Mouse (Mus musculus) kidney, postnatal 36 days (tissue): ENCODE measurements around the gene H2al2a.
"Not testable (repeated sequence)": the region's sequence is repeated elsewhere in the genome, so short reads cannot be mapped to it uniquely, and the experiment has no call there.

Source experiments
- DNase-seq, 2 experiments: peaks; one replicate each; pipeline ENCODE4 v3.0.0; 2021 to 2022; ENCODE audit warnings: mixed read lengths in 2 of 2

H2al2a gene

GRCm38 (mm10) chr2:18027448-18028139, 30.8 kb upstream of the H2al2a start:
- DNase-seq, result peak; percentile 96 to 97

DNA sequence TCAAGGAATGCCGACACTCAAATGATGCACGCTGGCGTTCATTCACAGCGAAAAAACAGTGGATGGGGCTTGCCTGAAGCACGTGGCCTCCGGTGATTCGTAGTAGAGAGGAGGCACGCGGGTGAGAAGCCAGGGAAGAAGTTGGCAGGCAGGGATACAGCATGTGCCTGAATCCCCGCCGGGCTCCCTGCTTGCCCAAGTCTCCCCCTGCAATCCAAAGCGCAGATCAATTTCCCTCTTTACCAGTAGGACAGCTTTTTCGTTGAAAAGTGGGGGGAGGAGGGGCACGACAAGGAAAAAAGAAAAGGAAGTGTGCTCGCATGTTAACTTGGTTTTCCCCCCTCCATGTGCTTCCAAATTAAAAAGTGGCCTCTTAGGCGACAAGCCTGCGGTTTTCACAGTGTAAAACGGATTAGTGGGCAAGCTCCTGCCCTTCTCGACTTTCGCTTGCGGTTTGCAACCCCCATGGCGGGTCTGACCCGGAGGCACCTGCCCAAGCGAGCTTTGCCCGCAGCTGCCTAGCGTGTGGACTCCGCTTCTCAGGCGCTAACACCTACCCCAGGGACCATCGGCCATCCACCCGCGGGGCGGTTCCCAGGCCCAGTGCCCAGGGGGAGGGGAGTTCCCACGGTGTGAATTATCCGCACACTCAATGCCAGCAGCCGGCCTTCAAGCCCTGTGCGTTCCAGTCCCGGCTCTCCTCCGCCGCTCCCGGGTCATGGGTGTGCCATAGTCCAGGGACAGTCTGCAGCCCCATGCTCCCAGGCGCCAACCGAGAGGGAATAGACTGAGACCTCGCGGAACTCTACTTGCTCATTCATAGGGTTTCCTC, 29.6 kb upstream of the H2al2a start:
- DNase-seq, result peak; percentile 85 to 89

GRCm38 (mm10) chr2:18025781-18026115, 29.0 kb upstream of the H2al2a start:
- DNase-seq, result no peak

DNA sequence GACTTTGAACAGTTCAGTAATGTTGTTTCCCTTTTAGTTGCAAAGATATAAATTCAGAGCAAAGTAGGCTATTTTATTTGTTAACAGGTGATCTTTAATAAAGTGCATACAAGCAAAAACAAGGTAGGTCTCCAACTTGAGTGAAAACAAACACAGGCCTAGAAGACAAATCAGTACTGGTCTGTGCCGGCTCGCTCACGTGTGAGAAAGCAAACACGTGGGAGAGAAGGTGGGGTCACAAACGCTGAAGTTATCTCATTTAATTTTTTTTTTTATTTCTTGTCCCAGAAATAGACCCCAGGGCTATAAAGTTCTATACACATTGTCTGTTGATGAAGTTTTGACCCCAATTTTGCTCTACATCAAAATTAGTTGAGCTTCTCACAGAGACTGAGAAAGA, 28.4 kb upstream of the H2al2a start:
- DNase-seq, result no peak

DNA sequence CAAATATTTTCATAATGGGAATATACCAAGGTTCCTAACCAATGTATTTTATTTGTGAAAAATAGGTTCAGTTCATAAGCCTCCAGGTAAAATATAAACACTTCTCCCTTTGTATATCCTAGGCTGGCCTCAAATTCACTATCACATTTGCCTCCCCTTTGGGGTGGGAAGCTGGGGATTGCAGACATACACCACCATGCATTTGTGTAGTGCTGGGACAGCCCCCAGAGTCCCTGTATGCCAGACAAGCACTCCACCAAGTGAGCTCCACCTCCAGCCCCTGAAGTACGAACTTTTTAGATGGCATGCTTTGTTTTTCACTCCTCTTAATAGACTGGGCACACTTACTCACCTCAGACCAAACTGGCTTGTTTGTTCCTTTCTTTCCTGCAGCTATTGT, 26.1 kb upstream of the H2al2a start:
- no peak for DNase-seq

- no peak for DNase-seq
These were observed 22.4 kb upstream of the H2al2a start for GRCm38 (mm10) chr2:18019122-18019521.

- no peak for DNase-seq
These were observed 20.6 kb upstream of the H2al2a start for GRCm38 (mm10) chr2:18017321-18017720.

GRCm38 (mm10) chr2:18016639-18017038, 19.9 kb upstream of the H2al2a start:
- no peak for DNase-seq

DNA sequence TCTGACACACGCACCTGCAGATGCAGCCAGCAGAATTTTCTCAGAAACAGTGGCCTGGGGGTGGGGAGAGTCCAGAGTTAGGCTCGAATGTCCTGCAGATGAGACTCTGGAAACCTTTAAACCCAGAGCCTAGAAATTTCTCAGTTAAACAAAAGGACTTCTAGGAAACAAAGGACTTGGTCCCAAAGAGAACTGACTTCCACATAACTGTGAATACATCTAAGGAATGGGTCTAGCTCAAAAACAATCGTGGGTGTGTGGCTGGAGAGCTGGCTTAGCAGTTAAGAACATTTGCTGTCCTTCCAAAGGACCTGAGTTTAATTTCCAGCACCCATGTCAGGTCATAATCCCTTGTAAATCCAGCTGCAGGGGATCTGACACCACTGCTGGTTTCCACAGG, 18.8 kb upstream of the H2al2a start:
- no peak for DNase-seq

DNA sequence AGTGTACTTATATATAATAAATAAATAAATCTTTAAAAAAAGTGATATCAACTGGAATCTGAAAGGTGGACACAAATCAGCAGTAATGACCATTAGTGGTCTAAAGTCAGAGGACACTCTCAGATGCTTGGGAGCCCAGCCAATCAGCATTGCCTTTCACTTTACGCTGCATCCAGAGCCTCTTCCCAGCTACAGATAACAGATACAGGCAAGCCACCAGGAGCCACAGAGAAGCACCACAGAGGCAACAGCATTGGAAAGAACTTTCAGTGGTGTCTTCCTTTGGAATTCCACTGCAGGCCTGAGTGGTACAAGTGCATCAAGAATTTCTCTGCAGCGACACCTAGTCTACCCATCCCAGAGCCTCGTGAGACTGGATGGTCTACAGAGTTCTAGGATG, 16.1 kb upstream of the H2al2a start:
- DNase-seq, result no peak

DNA sequence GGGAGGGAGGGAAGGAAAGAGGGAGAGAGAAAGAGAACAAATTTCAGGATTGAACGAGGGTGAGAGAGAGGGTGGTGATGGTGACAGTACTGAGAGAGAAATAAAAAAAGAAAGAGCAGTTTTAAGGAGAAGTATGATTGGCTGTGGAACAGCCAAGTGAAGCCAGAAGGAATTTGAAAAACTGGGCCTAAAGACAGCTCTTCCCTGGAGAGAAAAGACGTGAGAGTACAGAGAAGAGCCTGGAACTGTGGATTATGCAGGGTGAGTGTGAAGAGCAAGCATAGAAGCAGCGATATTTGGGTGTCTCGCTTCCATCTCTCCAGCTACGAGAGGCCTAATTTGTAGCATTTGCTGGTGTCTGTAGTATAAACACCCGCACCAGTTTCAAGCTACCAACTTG, 14.5 kb upstream of the H2al2a start:
- no peak for DNase-seq

GRCm38 (mm10) chr2:18005137-18005536, 8.4 kb upstream of the H2al2a start:
- DNase-seq, result no peak

DNA sequence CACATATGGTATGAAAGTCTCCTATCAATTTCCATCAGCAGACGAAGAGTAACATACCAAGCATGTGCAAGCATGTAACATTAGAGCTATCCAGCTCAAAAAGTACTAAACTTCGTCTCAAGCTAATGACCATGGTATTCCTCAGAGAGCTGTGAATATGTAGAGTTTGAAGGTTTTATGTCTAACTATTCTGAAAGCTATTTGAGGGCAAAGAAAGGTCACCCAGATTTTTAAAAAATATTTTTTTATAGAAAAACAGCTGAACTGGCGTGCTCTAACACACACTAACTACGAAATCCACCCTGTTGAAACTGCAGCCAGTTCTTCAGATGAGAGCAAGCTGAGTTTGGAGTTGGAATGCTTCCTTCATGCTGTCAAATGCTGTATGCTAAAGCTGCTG, 7.5 kb upstream of the H2al2a start:
- peak in 1 of 2 experiments; percentile 7 for DNase-seq

DNA sequence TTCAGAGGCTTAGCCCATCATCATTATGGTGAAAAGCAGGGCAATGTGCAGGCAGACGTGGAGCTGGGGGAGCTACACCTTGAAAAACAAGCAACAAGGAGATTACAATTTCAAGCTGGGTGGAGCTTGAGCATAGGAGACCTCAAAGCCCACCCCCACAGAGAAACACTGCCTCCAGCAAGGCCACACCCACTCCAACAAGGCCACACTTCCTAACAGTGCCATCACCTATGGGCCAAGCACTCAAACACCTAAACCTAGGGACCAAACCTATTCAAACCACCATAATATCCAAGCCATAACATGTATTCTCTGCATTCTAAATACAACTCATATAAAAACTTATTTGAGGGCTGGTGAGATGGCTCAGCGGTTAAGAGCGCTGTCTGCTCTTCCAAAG, 5.5 kb upstream of the H2al2a start:
- no peak for DNase-seq

- no peak for DNase-seq
These were observed 7.2 kb downstream of the H2al2a start for GRCm38 (mm10) chr2:17989562-17989961.

DNA sequence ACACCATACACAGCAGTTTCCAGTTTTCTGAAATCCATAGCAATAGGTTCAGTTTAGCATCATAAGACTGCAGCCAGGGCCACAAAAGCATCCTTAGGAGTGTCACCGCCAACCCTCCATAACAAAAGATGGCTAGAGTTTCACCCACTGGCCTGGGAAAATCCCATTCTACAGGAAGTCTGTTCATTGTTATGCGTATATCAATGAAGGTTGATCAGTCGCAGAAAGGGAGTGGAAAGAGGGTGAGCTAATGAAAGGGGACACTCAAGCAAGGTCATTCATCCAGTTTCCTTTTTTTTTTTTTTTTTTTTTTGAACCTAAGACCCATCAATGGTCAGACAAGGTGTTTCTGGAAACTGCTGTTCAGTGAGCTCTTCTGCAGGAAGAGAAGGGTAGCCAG, 7.6 kb downstream of the H2al2a start:
- no peak for DNase-seq

DNA sequence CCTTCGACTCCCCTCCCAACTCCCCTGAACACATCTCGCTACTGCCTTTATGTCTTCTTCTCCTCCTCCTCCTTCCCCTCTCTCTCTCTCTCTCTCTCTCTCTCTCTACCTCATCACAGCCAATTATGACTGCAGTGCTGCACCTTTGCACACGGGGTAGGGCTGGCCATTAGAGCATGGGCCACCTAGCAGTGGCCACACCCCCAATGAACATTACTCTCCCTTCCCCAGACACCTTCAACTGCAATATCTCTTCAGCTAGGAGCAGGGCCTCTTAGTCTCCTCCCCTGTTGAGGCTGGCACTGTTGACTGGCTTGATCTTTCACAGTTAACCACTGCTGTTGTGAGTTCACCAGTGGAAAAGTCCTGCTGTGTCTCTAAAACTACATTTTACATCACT, 10.1 kb downstream of the H2al2a start:
- no peak for DNase-seq

DNA sequence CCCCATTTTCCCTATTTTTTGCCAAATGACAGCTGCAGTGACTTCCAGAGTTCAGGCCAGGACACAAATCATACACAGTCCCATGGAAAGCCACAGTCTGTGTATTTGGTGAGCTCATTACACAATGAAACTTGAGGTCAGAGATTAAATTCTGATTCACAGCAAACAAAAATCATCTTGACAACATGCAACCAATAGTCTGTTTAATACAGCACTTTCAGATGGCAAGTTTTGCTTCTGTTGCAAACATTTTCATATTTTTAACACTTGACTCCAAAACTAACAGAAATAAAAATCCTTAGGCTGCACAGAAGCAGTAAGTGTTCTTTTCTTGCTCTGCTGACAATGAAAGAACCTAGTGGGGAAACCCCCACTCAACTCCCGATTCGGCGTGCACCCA, 12.0 kb downstream of the H2al2a start:
- DNase-seq, result peak in 1 of 2 experiments; percentile 28

GRCm38 (mm10) chr2:17982747-17983146, 14.0 kb downstream of the H2al2a start:
- DNase-seq, result no peak

DNA sequence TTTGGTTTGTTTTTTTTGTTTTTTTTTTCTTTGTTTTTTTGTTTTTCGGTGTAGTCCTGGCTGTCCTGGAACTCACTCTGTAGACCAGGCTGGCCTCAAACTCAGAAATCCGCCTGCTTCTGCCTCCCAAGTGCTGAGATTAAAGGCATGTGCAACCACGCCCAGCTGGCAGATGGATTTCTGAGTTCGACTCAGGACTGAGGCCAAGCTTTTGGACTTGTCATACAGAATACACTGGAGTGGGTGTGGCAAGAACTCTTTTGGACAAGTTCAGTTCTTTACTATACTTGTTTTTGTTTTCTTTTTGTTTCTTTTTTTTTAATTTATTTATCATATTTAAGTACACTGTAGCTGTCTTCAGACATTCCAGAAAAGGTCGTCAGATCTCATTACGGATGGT, 18.1 kb downstream of the H2al2a start:
- no peak for DNase-seq

GRCm38 (mm10) chr2:17978251-17978650, 18.5 kb downstream of the H2al2a start:
- DNase-seq, result not testable (repeated sequence)

GRCm38 (mm10) chr2:17977645-17978044, 19.1 kb downstream of the H2al2a start:
- DNase-seq, result not testable (repeated sequence)

DNA sequence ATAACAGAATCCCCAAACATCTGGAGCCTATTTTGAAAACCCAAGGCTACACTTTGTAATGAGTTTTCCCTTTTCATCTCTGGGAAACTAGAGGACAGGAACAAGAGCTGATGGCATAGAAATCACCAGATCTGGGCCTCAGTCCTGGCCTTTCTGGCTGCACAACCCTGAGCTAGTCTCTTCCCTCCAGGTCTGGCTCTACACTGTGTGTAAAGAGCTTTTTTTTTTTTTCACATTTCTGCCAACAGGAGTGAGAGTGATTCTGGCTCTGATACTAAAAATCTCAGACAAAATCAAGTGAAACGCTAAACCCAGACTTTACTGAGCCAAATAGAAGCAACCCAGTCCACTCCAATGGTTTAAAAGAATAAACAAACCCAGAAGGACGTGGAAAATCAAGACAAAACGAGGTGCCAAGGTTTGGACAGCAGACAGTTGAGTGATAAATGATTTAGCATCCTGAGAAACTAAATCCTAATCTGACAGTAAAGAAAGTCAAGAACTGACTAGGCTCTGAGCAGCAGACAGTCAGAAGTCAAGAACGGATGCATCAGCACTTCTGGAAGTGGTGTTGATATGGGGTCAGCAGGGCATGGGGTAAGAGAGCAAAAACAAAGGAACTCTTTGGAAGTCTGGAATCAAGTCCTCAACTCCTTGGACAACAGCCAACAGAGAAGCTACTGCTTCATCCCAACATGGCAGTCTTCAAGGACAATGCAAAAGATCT, 21.0 kb downstream of the H2al2a start:
- DNase-seq, result peak in 1 of 2 experiments; percentile 2
